Mouse (Mus musculus) heart, postnatal 0 days (tissue): ENCODE measurements around the gene C2cd4d.

Source experiments
- CTCF ChIP-seq: IDR thresholded peaks from 2 replicates; pipeline ENCODE4 v1.5.1; 2016; ENCODE audit warnings: antibody characterized with exemption, control low read depth, low read depth
- EP300 ChIP-seq: IDR thresholded peaks from 2 replicates; pipeline ENCODE4 v1.6.1; 2016; ENCODE audit warnings: antibody characterized with exemption, low read depth

DNA sequence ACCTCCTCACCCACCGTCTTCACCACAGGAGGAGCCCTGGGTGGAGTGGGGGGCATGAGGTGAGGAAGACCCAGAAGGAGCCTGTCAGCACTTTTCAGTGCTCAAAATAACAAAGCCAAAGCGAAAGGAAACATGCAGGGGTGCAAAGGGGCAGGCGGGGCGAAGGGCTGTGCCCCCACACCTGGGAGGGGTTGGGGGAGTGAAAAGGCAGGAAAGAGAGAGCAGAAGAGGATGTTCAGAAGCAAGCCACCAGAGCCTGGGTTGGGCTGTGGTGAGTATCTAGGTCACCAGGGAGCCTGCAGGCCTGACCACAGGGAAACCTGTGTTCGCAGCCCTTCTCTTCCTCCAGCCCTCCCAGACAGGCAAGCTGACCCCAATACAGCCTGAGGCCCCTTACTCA, 25.8 kb downstream of the C2cd4d start:
- no peak for TF ChIP-seq CTCF
- TF ChIP-seq EP300, result no peak
